Mouse (Mus musculus) olfactory bulb, adult 2 months (tissue): ENCODE results near the gene Hsf4. TPM values are rescaled to one million over a fixed set of nuclear protein-coding genes. Genes with fewer than 3 reads are reported as not detected.

Source experiments
- H3K27ac ChIP-seq: fragments of 200-500 bp; 2 replicates; pipeline ENCODE4 v1.5.1; 2012; ENCODE audit warnings: low read depth, low read length; ENCODE audit not compliant: insufficient read depth
- H3K4me1 ChIP-seq: fragments of 200-500 bp; 2 replicates; pipeline ENCODE4 v1.6.1; 2012; ENCODE audit warnings: low read length; ENCODE audit not compliant: control insufficient read depth, insufficient read depth
- H3K4me3 ChIP-seq: fragments of 200-500 bp; 2 replicates; pipeline ENCODE4 v1.5.1; 2012; ENCODE audit warnings: mild to moderate bottlenecking, low read depth, low read length, moderate library complexity; ENCODE audit not compliant: insufficient read depth
- CTCF ChIP-seq: fragments of 200-500 bp; IDR thresholded peaks from 2 replicates; pipeline ENCODE4 v1.5.1; 2012; ENCODE audit warnings: low read depth, mild to moderate bottlenecking, low read length, moderate library complexity; ENCODE audit not compliant: insufficient read depth
- POLR2A ChIP-seq: fragments of 200-500 bp; IDR thresholded peaks from 2 replicates; pipeline ENCODE4 v1.6.1; 2012; ENCODE audit warnings: mild to moderate bottlenecking, low read depth, low read length, moderate library complexity; ENCODE audit not compliant: insufficient read depth
- WGBS: fragments of 180-500 bp; shearing (Covaris S2); methylation state at CpG from one replicate; pipeline ENCODE4 v1.1.7; 2018; 5-methylcytosine and 5-hydroxymethylcytosine counted together
- polyA plus RNA-seq: library from polyadenylated mRNA; stranded (reverse); fragments of >200 nt; gene quantifications from 2 replicates; pipeline ENCODE4 v1.2.4, GENCODE M21; 2012; ENCODE audit warnings: low replicate concordance; ENCODE audit not compliant: missing spikeins, insufficient read depth, insufficient read length

Hsf4 gene
- polyA plus RNA-seq, 1 experiment = not detected

GRCm38 (mm10) chr8:105257318-105258114 lies 12.1 kb upstream of the Hsf4 start:
- peaks cover 31% of the 10 kb centered on the region for H3K4me1 ChIP-seq
- H3K4me3 ChIP-seq = no peak overlapping the region
- TF ChIP-seq CTCF (no peak), POLR2A (no peak)
- WGBS = 81% methylated on average over 7 of the region's 7 CpGs
- H3K27ac ChIP-seq = no peak overlapping the region

- Histone ChIP-seq H3K27ac (no peak overlapping the region), H3K4me1 (peaks cover 27% of the 10 kb centered on the region), H3K4me3 (peak overlapping the region; percentile 51)
- TF ChIP-seq POLR2A (no peak), CTCF (no peak)
- WGBS = 10% methylated on average over 55 of the region's 55 CpGs
Observed at GRCm38 (mm10) chr8:105258911-105259720, 10.5 kb upstream of the Hsf4 start.

GRCm38 (mm10) chr8:105259721-105260320 lies 9.8 kb upstream of the Hsf4 start:
- Histone ChIP-seq H3K4me3 (peak overlapping the region; percentile 51), H3K4me1 (peaks cover 28% of the 10 kb centered on the region), H3K27ac (no peak overlapping the region)
- TF ChIP-seq CTCF (peak; percentile 97), POLR2A (no peak)
- 5% methylated on average over 30 of the region's 30 CpGs for WGBS

- TF ChIP-seq POLR2A (no peak), CTCF (no peak)
- WGBS = 81% methylated on average over 7 of the region's 7 CpGs
Observed at GRCm38 (mm10) chr8:105260371-105261099, 9.1 kb upstream of the Hsf4 start.

GRCm38 (mm10) chr8:105261326-105261980 lies 8.1 kb upstream of the Hsf4 start:
- TF ChIP-seq CTCF (no peak), POLR2A (no peak)
- Histone ChIP-seq H3K27ac (no peak overlapping the region), H3K4me3 (no peak overlapping the region), H3K4me1 (peaks cover 24% of the 10 kb centered on the region)
- WGBS = 92% methylated on average over 12 of the region's 12 CpGs

More at GRCm38 (mm10) chr8:105260371-105261099, 9.1 kb upstream of the Hsf4 start:
- H3K4me3 ChIP-seq = no peak overlapping the region
- no peak overlapping the region for H3K27ac ChIP-seq
- H3K4me1 ChIP-seq = peaks cover 24% of the 10 kb centered on the region

GRCm38 (mm10) chr8:105263244-105263912 lies 6.2 kb upstream of the Hsf4 start:
- H3K27ac ChIP-seq = no peak overlapping the region
- 41% methylated on average over 16 of the region's 16 CpGs for WGBS
- TF ChIP-seq POLR2A (no peak), CTCF (no peak)
- H3K4me1 ChIP-seq = peaks cover 30% of the 10 kb centered on the region
- H3K4me3 ChIP-seq = no peak overlapping the region

GRCm38 (mm10) chr8:105264024-105264982 lies 5.3 kb upstream of the Hsf4 start, which contains the start of the genes Tradd and Fbxl8:
Gene Tradd (minus strand): TSS chr8:105264609.
Gene Fbxl8 (plus strand): TSS chr8:105264648.
- WGBS = 2% methylated on average over 54 of the region's 54 CpGs
- Histone ChIP-seq H3K27ac (no peak within 1 kb of the TSS), H3K4me1 (peaks cover 28% of the 10 kb centered on the region), H3K4me3 (peak within 1 kb of the TSS; percentile 54)
- TF ChIP-seq POLR2A (peak; percentile 29; the same call in 1 of the 2 replicates), CTCF (no peak)
